Mouse (Mus musculus): ENCODE measurements at regions not wholly inside any gene's neighbourhood (a gene's known extent, or its start where the extent isn't known, plus 50 kb on each side); places are given as distances from the start of the nearest gene placed in this dataset.

DNA sequence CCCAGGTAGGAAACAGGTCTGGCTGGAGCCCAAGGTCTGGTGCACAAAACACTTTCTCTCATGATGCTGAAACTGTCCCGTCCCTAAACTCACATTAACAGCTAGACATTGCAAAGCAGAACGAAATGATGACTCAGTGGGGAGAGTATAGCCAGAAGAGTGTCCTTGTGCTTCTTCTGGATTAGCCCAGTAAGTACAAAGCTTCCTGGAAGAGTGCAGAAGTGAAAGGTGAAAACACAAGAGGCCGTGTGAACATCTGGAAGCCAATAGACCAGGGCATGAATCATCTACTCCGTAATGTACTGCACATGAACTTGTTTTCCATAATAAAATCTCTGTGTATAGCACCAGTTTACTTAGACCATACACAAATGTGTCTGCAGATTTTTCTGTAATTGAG lies 194.7 kb upstream of the Gm9747 start:
- no peak overlapping the region for H3K27ac ChIP-seq (ENCODE audit: insufficient read depth, low read depth, low read length, poor library complexity, severe bottlenecking)
- H3K9me3 ChIP-seq (ENCODE audit: control insufficient read depth, insufficient read depth, low read depth, low read length) = no peaks in the 10 kb centered on the region
- H3K36me3 ChIP-seq (ENCODE audit: control insufficient read depth, insufficient read depth, low read length, poor library complexity, severe bottlenecking) = no peaks in the 10 kb centered on the region
- no peaks in the 10 kb centered on the region for H3K4me1 ChIP-seq (ENCODE audit: control insufficient read depth in 2 of 2, insufficient read depth in 2 of 2, low read length in 2 of 2, poor library complexity in 1 of 2)
- no peak overlapping the region for H3K4me3 ChIP-seq (ENCODE audit: insufficient read depth in 1 of 2, low read depth in 1 of 2, low read length in 2 of 2, poor library complexity in 1 of 2, severe bottlenecking in 1 of 2)
- in situ Hi-C loops (cut with MboI; ENCODE audit: low sequenced_read_pairs in 2 of 2, unreplicated experiment in 2 of 2) = no loop called here
- no peak for DNase-seq (ENCODE audit: low read depth, low spot score)
- TF ChIP-seq HCFC1 (IDR thresholded peaks at IDR 0.05; ENCODE audit: borderline replicate concordance, insufficient read depth, low read length) = no peak
- TF ChIP-seq CHD2 (IDR thresholded peaks at IDR 0.05; ENCODE audit: low read depth, low read length) = no peak
- no peak for TF ChIP-seq MAFK (IDR thresholded peaks at IDR 0.05; ENCODE audit: insufficient read depth, low read depth, low read length)
- no peak overlapping the region for H3K9ac ChIP-seq (ENCODE audit: insufficient read depth, low read depth, low read length, poor library complexity, severe bottlenecking)

- H3K36me3 ChIP-seq (ENCODE audit: control insufficient read depth, insufficient read depth, low read length, poor library complexity, severe bottlenecking) = no peaks in the 10 kb centered on the region
- H3K4me1 ChIP-seq (ENCODE audit: control insufficient read depth in 2 of 2, insufficient read depth in 2 of 2, low read length in 2 of 2, poor library complexity in 1 of 2) = no peaks in the 10 kb centered on the region
- in situ Hi-C loops (cut with MboI; ENCODE audit: low sequenced_read_pairs in 2 of 2, unreplicated experiment in 2 of 2) = no loop called here
- no peak overlapping the region for H3K27ac ChIP-seq (ENCODE audit: insufficient read depth, low read depth, low read length, poor library complexity, severe bottlenecking)
- no peak overlapping the region for H3K9ac ChIP-seq (ENCODE audit: insufficient read depth, low read depth, low read length, poor library complexity, severe bottlenecking)
- no peaks in the 10 kb centered on the region for H3K9me3 ChIP-seq (ENCODE audit: control insufficient read depth, insufficient read depth, low read depth, low read length)
- DNase-seq (ENCODE audit: low read depth, low spot score) = no peak
- TF ChIP-seq CHD2 (IDR thresholded peaks at IDR 0.05; ENCODE audit: low read depth, low read length) = no peak
- no peak for TF ChIP-seq ZC3H11A (IDR thresholded peaks at IDR 0.05; ENCODE audit: borderline replicate concordance, low read depth, low read length)
- no peak for TF ChIP-seq MAFK (IDR thresholded peaks at IDR 0.05; ENCODE audit: insufficient read depth, low read depth, low read length)
- TF ChIP-seq ZNF384 (IDR thresholded peaks at IDR 0.05; ENCODE audit: low read depth, low read length) = no peak
- no peak for TF ChIP-seq HCFC1 (IDR thresholded peaks at IDR 0.05; ENCODE audit: borderline replicate concordance, insufficient read depth, low read length)
- no peak overlapping the region for H3K4me3 ChIP-seq (ENCODE audit: insufficient read depth in 1 of 2, low read depth in 1 of 2, low read length in 2 of 2, poor library complexity in 1 of 2, severe bottlenecking in 1 of 2)
Observed at GRCm38 (mm10) chr1:82038698-82039097, 194.2 kb upstream of the Gm9747 start.

GRCm38 (mm10) chr1:82041286-82042050 lies 191.4 kb upstream of the Gm9747 start:
- TF ChIP-seq HCFC1 (IDR thresholded peaks at IDR 0.05; ENCODE audit: borderline replicate concordance, insufficient read depth, low read length) = no peak
- no peak for TF ChIP-seq CHD2 (IDR thresholded peaks at IDR 0.05; ENCODE audit: low read depth, low read length)
- TF ChIP-seq ZNF384 (IDR thresholded peaks at IDR 0.05; ENCODE audit: low read depth, low read length) = no peak
- TF ChIP-seq ZC3H11A (IDR thresholded peaks at IDR 0.05; ENCODE audit: borderline replicate concordance, low read depth, low read length) = no peak
- no peak for TF ChIP-seq MAFK (IDR thresholded peaks at IDR 0.05; ENCODE audit: insufficient read depth, low read depth, low read length)

DNA sequence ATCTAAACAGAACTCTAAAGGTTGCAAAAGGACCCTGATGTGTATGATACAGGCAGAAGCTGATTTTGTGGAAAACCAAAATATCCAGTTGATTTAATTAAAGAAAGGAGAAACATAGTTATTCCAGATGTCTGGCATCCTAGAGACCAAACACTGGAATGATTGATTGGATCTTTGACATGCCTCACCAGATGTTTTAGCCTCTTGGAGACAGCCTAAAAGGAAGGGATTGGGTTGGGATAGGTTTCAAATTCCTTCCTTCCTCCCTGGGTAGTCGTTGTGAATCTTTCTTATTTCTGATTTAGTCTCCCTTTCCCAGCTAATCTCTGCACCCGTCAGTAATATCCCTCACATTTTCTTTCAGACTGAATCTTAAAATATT lies 190.9 kb upstream of the Gm9747 start:
- H3K27ac ChIP-seq (ENCODE audit: insufficient read depth, low read depth, low read length, poor library complexity, severe bottlenecking) = no peak overlapping the region
- H3K4me3 ChIP-seq (ENCODE audit: insufficient read depth in 1 of 2, low read depth in 1 of 2, low read length in 2 of 2, poor library complexity in 1 of 2, severe bottlenecking in 1 of 2) = no peak overlapping the region
- no peaks in the 10 kb centered on the region for H3K9me3 ChIP-seq (ENCODE audit: control insufficient read depth, insufficient read depth, low read depth, low read length)
- in situ Hi-C loops (cut with MboI; ENCODE audit: low sequenced_read_pairs in 2 of 2, unreplicated experiment in 2 of 2) = no loop called here
- H3K36me3 ChIP-seq (ENCODE audit: control insufficient read depth, insufficient read depth, low read length, poor library complexity, severe bottlenecking) = no peaks in the 10 kb centered on the region
- no peaks in the 10 kb centered on the region for H3K4me1 ChIP-seq (ENCODE audit: control insufficient read depth in 2 of 2, insufficient read depth in 2 of 2, low read length in 2 of 2, poor library complexity in 1 of 2)
- DNase-seq (ENCODE audit: low read depth, low spot score) = no peak
- H3K9ac ChIP-seq (ENCODE audit: insufficient read depth, low read depth, low read length, poor library complexity, severe bottlenecking) = no peak overlapping the region
- TF ChIP-seq CHD2 (IDR thresholded peaks at IDR 0.05; ENCODE audit: low read depth, low read length) = no peak
- no peak for TF ChIP-seq MAFK (IDR thresholded peaks at IDR 0.05; ENCODE audit: insufficient read depth, low read depth, low read length)
- no peak for TF ChIP-seq ZNF384 (IDR thresholded peaks at IDR 0.05; ENCODE audit: low read depth, low read length)
- no peak for TF ChIP-seq HCFC1 (IDR thresholded peaks at IDR 0.05; ENCODE audit: borderline replicate concordance, insufficient read depth, low read length)
- TF ChIP-seq ZC3H11A (IDR thresholded peaks at IDR 0.05; ENCODE audit: borderline replicate concordance, low read depth, low read length) = no peak

More at GRCm38 (mm10) chr1:82041286-82042050, 191.4 kb upstream of the Gm9747 start:
- in situ Hi-C loops (cut with MboI; ENCODE audit: low sequenced_read_pairs in 2 of 2, unreplicated experiment in 2 of 2) = no loop called here
- no peak overlapping the region for H3K9ac ChIP-seq (ENCODE audit: insufficient read depth, low read depth, low read length, poor library complexity, severe bottlenecking)
- H3K9me3 ChIP-seq (ENCODE audit: control insufficient read depth, insufficient read depth, low read depth, low read length) = no peaks in the 10 kb centered on the region
- H3K4me1 ChIP-seq (ENCODE audit: control insufficient read depth in 2 of 2, insufficient read depth in 2 of 2, low read length in 2 of 2, poor library complexity in 1 of 2) = no peaks in the 10 kb centered on the region
- H3K27ac ChIP-seq (ENCODE audit: insufficient read depth, low read depth, low read length, poor library complexity, severe bottlenecking) = no peak overlapping the region
- no peaks in the 10 kb centered on the region for H3K36me3 ChIP-seq (ENCODE audit: control insufficient read depth, insufficient read depth, low read length, poor library complexity, severe bottlenecking)
- no peak for DNase-seq (ENCODE audit: low read depth, low spot score)
- no peak overlapping the region for H3K4me3 ChIP-seq (ENCODE audit: insufficient read depth in 1 of 2, low read depth in 1 of 2, low read length in 2 of 2, poor library complexity in 1 of 2, severe bottlenecking in 1 of 2)
